Mouse (Mus musculus) midbrain, embryonic 12.5 days (tissue): ENCODE data around the gene Kpnb1. TPM values are rescaled to one million over a fixed set of nuclear protein-coding genes. Genes with fewer than 3 reads are reported as not detected.

Source experiments
- ATAC-seq: fragments of 200-750 bp; cut with Nextera tagmentation; 2 replicates; pipeline ENCODE4 v1.8.0; 2017; ENCODE audit warnings: low read depth, moderate TSS enrichment, moderate library complexity; ENCODE audit not compliant: low FRiP score
- H3K27ac ChIP-seq: fragments of 300-500 bp; sonication (generic); replicated peaks from 2 replicates; pipeline ENCODE4 v1.5.1; 2016; ENCODE audit warnings: mild to moderate bottlenecking
- H3K27me3 ChIP-seq: fragments of 300-500 bp; sonication (generic); 2 replicates; pipeline ENCODE4 v1.6.1; 2016; ENCODE audit warnings: mild to moderate bottlenecking
- H3K36me3 ChIP-seq: fragments of 300-500 bp; sonication (generic); 2 replicates; pipeline ENCODE4 v1.6.1; 2016
- H3K4me1 ChIP-seq: fragments of 300-500 bp; sonication (generic); 2 replicates; pipeline ENCODE4 v1.6.1; 2016
- H3K4me2 ChIP-seq: fragments of 300-500 bp; sonication (generic); replicated peaks from 2 replicates; pipeline ENCODE4 v1.6.1; 2016; ENCODE audit warnings: mild to moderate bottlenecking, moderate library complexity
- H3K4me3 ChIP-seq: fragments of 300-500 bp; sonication (generic); 2 replicates; pipeline ENCODE4 v1.5.1; 2016; ENCODE audit warnings: mild to moderate bottlenecking
- H3K9ac ChIP-seq: fragments of 300-500 bp; sonication (generic); replicated peaks from 2 replicates; pipeline ENCODE4 v1.6.1; 2016; ENCODE audit warnings: mild to moderate bottlenecking, moderate library complexity
- H3K9me3 ChIP-seq: fragments of 300-500 bp; sonication (generic); 2 replicates; pipeline ENCODE4 v1.6.1; 2016; ENCODE audit warnings: mild to moderate bottlenecking
- WGBS: fragments of 180-500 bp; shearing (Covaris S2); methylation state at CpG from one replicate; pipeline ENCODE4 v1.1.7; 2016; 5-methylcytosine and 5-hydroxymethylcytosine counted together
- polyA plus RNA-seq: library from polyadenylated mRNA; unstranded; fragments of >200 nt; fragmentation: Nextera tagmentation; extraction: Ambion mirVana; gene quantifications from 2 replicates; pipeline ENCODE4 v1.2.1, GENCODE M21; 2016

Gene Kpnb1
- polyA plus RNA-seq, 1 experiment from 2014 or later = 68.2 TPM

GRCm38 (mm10) chr11:97133270-97133669 lies 54.4 kb downstream of the Kpnb1 start:
- WGBS = 67% methylated on average over 5 of the region's 5 CpGs
- ATAC-seq = no peak
- H3K36me3 ChIP-seq = no peaks in the 10 kb centered on the region
- H3K4me1 ChIP-seq = peaks cover 8% of the 10 kb centered on the region
- no peak overlapping the region for H3K4me3 ChIP-seq
- no peak overlapping the region for H3K9ac ChIP-seq
- H3K27ac ChIP-seq = no peak overlapping the region
- H3K4me2 ChIP-seq = no peak overlapping the region
- peaks cover 54% of the 10 kb centered on the region for H3K27me3 ChIP-seq
- H3K9me3 ChIP-seq = no peaks in the 10 kb centered on the region

- H3K27me3 ChIP-seq = peaks cover 54% of the 10 kb centered on the region
- ATAC-seq = no peak
- WGBS = 16% methylated on average over 6 of the region's 6 CpGs
- H3K4me2 ChIP-seq = no peak overlapping the region
- no peak overlapping the region for H3K4me3 ChIP-seq
- no peaks in the 10 kb centered on the region for H3K9me3 ChIP-seq
- peaks cover 7% of the 10 kb centered on the region for H3K4me1 ChIP-seq
- H3K27ac ChIP-seq = no peak overlapping the region
- no peaks in the 10 kb centered on the region for H3K36me3 ChIP-seq
- H3K9ac ChIP-seq = no peak overlapping the region
Observed at GRCm38 (mm10) chr11:97132185-97132584, 55.5 kb downstream of the Kpnb1 start.

DNA sequence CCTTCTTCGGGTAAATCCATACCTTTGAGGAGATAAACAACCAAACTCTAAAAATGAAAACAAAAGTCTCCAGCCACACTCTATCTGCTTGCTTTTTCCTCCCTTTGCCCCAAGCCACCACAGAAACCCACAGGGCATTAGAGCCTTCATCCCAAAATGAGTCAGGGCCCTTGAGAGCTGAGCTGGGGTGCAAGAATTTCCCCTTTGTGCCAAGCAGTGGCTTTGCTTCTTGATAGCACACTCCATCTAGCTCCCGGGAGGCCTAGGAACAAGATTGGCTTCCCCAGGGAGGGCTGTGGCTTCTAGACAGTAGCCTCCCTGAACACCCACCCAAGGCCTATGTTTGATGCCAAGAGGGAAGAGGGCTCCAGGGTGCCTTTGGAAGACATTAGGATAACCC lies 56.0 kb downstream of the Kpnb1 start:
- no peak for ATAC-seq
- Histone ChIP-seq H3K9ac (no peak overlapping the region), H3K4me2 (no peak overlapping the region), H3K4me1 (peaks cover 12% of the 10 kb centered on the region), H3K27me3 (peaks cover 54% of the 10 kb centered on the region), H3K4me3 (no peak overlapping the region), H3K36me3 (no peaks in the 10 kb centered on the region), H3K9me3 (no peaks in the 10 kb centered on the region), H3K27ac (no peak overlapping the region)
- WGBS = 84% methylated on average over 2 of the region's 2 CpGs

- peaks cover 13% of the 10 kb centered on the region for H3K4me1 ChIP-seq
- no peak overlapping the region for H3K4me2 ChIP-seq
- peaks cover 58% of the 10 kb centered on the region for H3K27me3 ChIP-seq
- no peak overlapping the region for H3K27ac ChIP-seq
- no peak overlapping the region for H3K4me3 ChIP-seq
- no peaks in the 10 kb centered on the region for H3K9me3 ChIP-seq
- no peaks in the 10 kb centered on the region for H3K36me3 ChIP-seq
- 88% methylated on average over 5 of the region's 7 CpGs for WGBS
- no peak for ATAC-seq
- no peak overlapping the region for H3K9ac ChIP-seq
Observed at GRCm38 (mm10) chr11:97130318-97130717, 57.4 kb downstream of the Kpnb1 start.

- ATAC-seq = no peak
- peaks cover 66% of the 10 kb centered on the region for H3K27me3 ChIP-seq
- no peak overlapping the region for H3K4me3 ChIP-seq
- no peak overlapping the region for H3K9ac ChIP-seq
- H3K9me3 ChIP-seq = no peaks in the 10 kb centered on the region
- H3K27ac ChIP-seq = no peak overlapping the region
- no peak overlapping the region for H3K4me2 ChIP-seq
- peaks cover 22% of the 10 kb centered on the region for H3K4me1 ChIP-seq
- 71% methylated on average over 3 of the region's 3 CpGs for WGBS
- no peaks in the 10 kb centered on the region for H3K36me3 ChIP-seq
Observed at GRCm38 (mm10) chr11:97128956-97129355, 58.7 kb downstream of the Kpnb1 start.

DNA sequence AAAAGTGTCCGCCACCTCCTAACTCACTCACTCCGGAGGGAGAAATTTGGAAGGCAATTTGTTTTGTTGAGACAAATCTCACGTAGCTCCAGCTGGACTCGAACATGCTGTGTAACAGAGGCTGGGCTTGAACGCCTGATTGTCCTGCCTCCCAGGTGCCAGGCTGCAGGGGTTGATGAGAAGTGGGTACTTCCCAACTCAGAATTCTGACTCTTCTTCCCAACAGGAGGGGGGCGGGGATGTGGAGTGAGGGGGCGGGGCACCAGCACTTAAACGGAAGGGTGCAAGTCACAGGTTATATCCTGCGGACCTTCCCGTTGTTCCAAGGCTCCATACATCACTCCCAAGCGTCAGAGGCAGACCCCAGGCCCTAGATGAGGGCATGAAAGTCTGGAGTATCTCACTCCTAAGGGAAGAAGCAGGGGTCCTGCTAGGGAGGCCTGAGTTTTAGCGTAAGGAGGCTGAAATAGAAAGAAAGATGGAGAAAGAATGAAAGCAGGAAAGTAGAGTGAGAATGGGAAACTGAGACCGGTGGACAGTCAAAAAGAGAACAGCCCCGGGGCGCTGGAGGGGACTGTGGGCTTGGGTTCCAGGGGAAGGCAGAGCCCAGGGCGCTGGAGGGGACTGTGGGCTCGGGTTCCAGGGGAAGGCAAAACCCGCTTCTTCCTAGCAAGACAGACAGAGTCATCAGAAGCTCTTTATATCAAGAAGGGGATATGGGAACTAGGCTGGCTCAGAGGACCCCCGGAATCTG lies 60.0 kb downstream of the Kpnb1 start:
- H3K9me3 ChIP-seq = no peaks in the 10 kb centered on the region
- H3K9ac ChIP-seq = peak overlapping the region; percentile 57; the same call in 1 of the 2 replicates
- no peak for ATAC-seq
- 12% methylated on average over 19 of the region's 19 CpGs for WGBS
- H3K27ac ChIP-seq = no peak overlapping the region
- H3K4me2 ChIP-seq = peak overlapping the region; percentile 79
- H3K4me1 ChIP-seq = peaks cover 31% of the 10 kb centered on the region
- H3K36me3 ChIP-seq = no peaks in the 10 kb centered on the region
- peak overlapping the region; percentile 44 for H3K4me3 ChIP-seq
- H3K27me3 ChIP-seq = peaks cover 63% of the 10 kb centered on the region

DNA sequence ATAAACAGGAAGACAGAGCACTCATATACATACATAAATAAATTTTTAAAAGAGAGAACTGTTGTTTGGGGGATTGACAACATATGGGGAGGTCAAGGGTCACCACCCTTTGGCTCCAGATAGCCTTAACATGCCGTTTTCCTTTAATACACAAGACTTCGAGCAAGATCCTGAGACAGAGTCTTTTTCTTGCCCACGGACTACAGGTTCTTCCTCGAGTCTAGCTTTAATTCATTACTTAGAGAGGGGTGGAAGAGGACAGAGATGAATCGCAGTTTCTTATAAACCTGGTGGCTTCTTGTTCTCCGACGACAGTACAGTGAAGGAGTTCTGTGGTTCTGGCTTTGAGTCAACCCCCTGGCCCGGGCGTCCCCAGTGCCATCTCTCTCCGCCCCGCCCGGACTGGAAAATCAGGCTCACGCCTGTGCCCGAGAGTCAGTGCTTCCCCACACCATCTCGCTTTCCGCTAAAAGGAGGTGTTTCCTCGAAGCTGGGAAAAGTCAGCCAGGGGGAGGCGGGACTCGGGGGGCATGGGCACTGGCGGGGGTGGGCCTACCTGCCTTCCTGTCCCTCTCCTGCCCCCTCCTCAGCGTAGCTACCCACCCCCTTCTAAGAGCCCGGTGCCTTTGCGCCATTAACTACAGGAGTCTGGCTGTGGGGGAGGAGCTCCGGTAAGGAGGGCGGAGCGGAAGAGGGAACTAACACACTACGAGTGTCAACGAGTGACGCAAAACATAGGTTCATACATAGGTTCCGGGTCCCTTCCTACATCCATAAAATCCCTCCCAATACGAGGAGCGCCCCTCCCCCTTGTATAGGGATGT lies 60.8 kb downstream of the Kpnb1 start:
- Histone ChIP-seq H3K27ac (no peak overlapping the region), H3K36me3 (no peaks in the 10 kb centered on the region), H3K4me3 (peak overlapping the region; percentile 44), H3K27me3 (peaks cover 68% of the 10 kb centered on the region), H3K4me1 (peaks cover 31% of the 10 kb centered on the region), H3K9me3 (no peaks in the 10 kb centered on the region), H3K9ac (peak overlapping the region; percentile 57), H3K4me2 (peak overlapping the region; percentile 79)
- peak; percentile 44; the same call in 1 of the 2 replicates for ATAC-seq
- WGBS = 4% methylated on average over 31 of the region's 32 CpGs

- no peaks in the 10 kb centered on the region for H3K36me3 ChIP-seq
- WGBS = 62% methylated on average over 10 of the region's 10 CpGs
- peaks cover 31% of the 10 kb centered on the region for H3K4me1 ChIP-seq
- no peak overlapping the region for H3K27ac ChIP-seq
- ATAC-seq = no peak
- no peak overlapping the region for H3K4me3 ChIP-seq
- H3K4me2 ChIP-seq = no peak overlapping the region
- no peaks in the 10 kb centered on the region for H3K9me3 ChIP-seq
- peaks cover 56% of the 10 kb centered on the region for H3K27me3 ChIP-seq
- H3K9ac ChIP-seq = no peak overlapping the region
Observed at GRCm38 (mm10) chr11:97124266-97125036, 63.2 kb downstream of the Kpnb1 start.

- no peaks in the 10 kb centered on the region for H3K9me3 ChIP-seq
- peaks cover 31% of the 10 kb centered on the region for H3K4me1 ChIP-seq
- no peaks in the 10 kb centered on the region for H3K36me3 ChIP-seq
- no peak for ATAC-seq
- no peak overlapping the region for H3K4me3 ChIP-seq
- H3K27me3 ChIP-seq = peaks cover 60% of the 10 kb centered on the region
- no peak overlapping the region for H3K27ac ChIP-seq
- no peak overlapping the region for H3K4me2 ChIP-seq
- WGBS = 25% methylated on average over 11 of the region's 11 CpGs
- no peak overlapping the region for H3K9ac ChIP-seq
Observed at GRCm38 (mm10) chr11:97123282-97123890, 64.3 kb downstream of the Kpnb1 start.

DNA sequence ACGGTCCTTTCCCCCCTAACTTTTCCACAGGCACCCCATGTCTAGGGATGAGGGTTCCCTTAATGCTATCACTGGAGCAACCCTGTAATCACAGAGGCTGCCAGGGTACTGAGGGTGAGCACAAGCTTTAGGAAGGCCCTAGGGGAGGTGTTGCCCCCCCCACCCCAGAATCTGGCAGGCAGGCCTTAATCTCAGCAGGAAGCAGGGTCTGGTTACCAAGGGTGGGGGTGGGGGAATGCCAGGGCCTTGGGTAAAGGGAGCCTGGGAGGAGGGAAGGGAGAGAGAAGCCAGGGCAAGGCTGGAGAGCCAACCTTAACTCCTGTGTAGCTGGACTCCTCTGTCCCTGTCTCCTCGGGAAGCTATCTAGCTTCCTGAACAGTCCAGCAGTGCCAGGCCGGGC lies 67.0 kb downstream of the Kpnb1 start:
- H3K4me1 ChIP-seq = peaks cover 20% of the 10 kb centered on the region
- H3K27ac ChIP-seq = no peak overlapping the region
- H3K4me2 ChIP-seq = no peak overlapping the region
- H3K4me3 ChIP-seq = no peak overlapping the region
- no peaks in the 10 kb centered on the region for H3K9me3 ChIP-seq
- no peak for ATAC-seq
- H3K36me3 ChIP-seq = no peaks in the 10 kb centered on the region
- peaks cover 59% of the 10 kb centered on the region for H3K27me3 ChIP-seq
- WGBS = 55% methylated on average over 3 of the region's 3 CpGs
- H3K9ac ChIP-seq = no peak overlapping the region

DNA sequence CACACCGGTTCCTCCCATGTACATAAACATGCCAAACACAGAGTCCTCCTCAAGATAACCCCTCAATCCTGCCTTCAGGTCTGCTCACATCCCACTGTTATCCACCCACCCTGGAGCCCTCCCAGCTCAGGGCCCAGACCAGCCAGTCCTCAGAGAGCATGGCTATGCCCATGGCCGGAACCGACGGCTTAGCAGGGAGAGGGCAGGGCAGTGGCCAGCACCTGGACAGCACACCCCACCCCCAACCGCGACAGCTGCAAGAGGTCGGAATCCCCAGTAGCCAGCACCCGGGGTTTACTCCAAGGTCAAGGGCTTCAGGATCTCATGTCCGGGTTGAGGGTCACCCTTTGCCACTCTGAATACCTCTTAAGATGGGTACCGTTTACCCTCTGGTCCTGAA lies 67.5 kb downstream of the Kpnb1 start:
- no peak overlapping the region for H3K27ac ChIP-seq

More for the DNA sequence above, 67.5 kb downstream of the Kpnb1 start:
- H3K36me3 ChIP-seq = no peaks in the 10 kb centered on the region
- no peak overlapping the region for H3K9ac ChIP-seq
- no peak for ATAC-seq
- no peak overlapping the region for H3K4me3 ChIP-seq
- 54% methylated on average over 10 of the region's 10 CpGs for WGBS
- H3K9me3 ChIP-seq = no peaks in the 10 kb centered on the region
- peaks cover 24% of the 10 kb centered on the region for H3K4me1 ChIP-seq
- peaks cover 61% of the 10 kb centered on the region for H3K27me3 ChIP-seq
- H3K4me2 ChIP-seq = no peak overlapping the region
